Mouse (Mus musculus): Measurements from ENCODE around the gene Arhgef10l. TPM values are rescaled to one million over a fixed set of nuclear protein-coding genes. Genes with fewer than 3 reads are reported as not detected.

Arhgef10l gene
- polyA plus RNA-seq, 1 experiment from 2014 or later = 6.3 TPM

DNA sequence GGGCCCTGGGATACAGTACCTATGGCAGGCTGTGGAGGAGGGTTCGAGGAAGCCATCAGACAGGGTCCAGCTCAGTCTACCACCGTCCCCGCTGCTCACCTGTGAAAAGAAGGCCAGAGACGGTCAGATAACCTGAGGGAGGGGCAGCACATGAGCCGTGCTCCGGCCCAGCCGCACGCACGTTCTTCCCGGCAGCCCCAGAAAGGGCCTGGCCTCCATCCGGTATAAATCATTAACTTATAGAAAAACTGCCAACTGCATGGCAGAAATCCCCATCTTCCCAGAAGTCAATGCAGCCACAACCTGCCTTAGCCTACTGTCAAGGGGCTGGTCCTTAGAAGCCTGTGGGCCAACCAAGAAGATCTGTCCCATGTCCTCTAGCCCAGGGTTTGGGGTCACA lies 48.9 kb downstream of the Arhgef10l start:
- Histone ChIP-seq H3K9ac (replicated peaks) (0 out of 2 replicates have a peak overlapping the region, but pooled peaks have one; percentile 13), H3K4me3 (ENCODE audit: low read depth, low read length) (peak overlapping the region; percentile 33), H3K4me1 (ENCODE audit: insufficient read depth) (peaks cover 5% of the 10 kb centered on the region; the same call in 1 of the 2 replicates), H3K4me2 (ENCODE audit: low read depth, low read length) (peak overlapping the region; percentile 51), H3K36me3 (replicated peaks; ENCODE audit: insufficient read depth, low read length) (no peaks in the 10 kb centered on the region), H3K27ac (ENCODE audit: low read depth) (peak overlapping the region; percentile 89), H3K9me3 (ENCODE audit: low read length) (no peaks in the 10 kb centered on the region), H3K27me3 (ENCODE audit: insufficient read depth, low read length) (no peaks in the 10 kb centered on the region)
- no peak for TF ChIP-seq CTCF (IDR thresholded peaks at IDR 0.05; ENCODE audit: low read depth)
- no peak for TF ChIP-seq EP300 (IDR thresholded peaks at IDR 0.05; ENCODE audit: low read depth)
- peak; percentile 39 for DNase-seq
- ATAC-seq = peak; percentile 70
- WGBS (ENCODE audit: insufficient replicate concordance) = 69% methylated on average over 11 of the region's 11 CpGs

DNA sequence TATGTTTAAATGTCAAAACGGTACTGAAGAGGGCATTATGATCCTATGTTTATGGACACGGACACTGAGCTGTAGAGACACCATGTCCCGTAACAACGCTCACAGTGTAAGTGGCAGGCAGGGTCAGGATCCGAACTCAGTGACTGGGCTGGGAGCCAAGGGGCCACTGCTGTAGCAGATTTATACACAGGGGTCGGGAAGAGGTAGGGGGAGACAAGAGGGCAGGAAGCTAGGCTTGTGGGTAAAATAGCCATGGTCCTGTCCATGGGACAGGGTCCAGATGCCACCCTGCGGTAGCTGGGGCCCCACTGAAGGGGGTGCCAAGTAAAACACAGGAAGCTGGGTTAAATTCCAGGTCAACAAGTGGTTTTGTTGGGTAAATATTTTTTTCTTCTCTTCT lies 49.6 kb downstream of the Arhgef10l start:
- Histone ChIP-seq H3K4me1 (ENCODE audit: insufficient read depth) (peaks cover 5% of the 10 kb centered on the region; the same call in 1 of the 2 replicates), H3K27ac (ENCODE audit: low read depth) (peak overlapping the region; percentile 89), H3K9me3 (ENCODE audit: low read length) (no peaks in the 10 kb centered on the region), H3K27me3 (ENCODE audit: insufficient read depth, low read length) (no peaks in the 10 kb centered on the region), H3K4me2 (ENCODE audit: low read depth, low read length) (peak overlapping the region; percentile 51), H3K4me3 (ENCODE audit: low read depth, low read length) (peak overlapping the region; percentile 33), H3K36me3 (replicated peaks; ENCODE audit: insufficient read depth, low read length) (no peaks in the 10 kb centered on the region), H3K9ac (replicated peaks) (peak overlapping the region; percentile 12; the same call in 1 of the 2 replicates)
- 45% methylated on average over 7 of the region's 7 CpGs for WGBS (ENCODE audit: insufficient replicate concordance)
- TF ChIP-seq EP300 (IDR thresholded peaks at IDR 0.05; ENCODE audit: low read depth) (no peak), CTCF (IDR thresholded peaks at IDR 0.05; ENCODE audit: low read depth) (no peak)
- DNase-seq (peak; percentile 32), ATAC-seq (no peak)

DNA sequence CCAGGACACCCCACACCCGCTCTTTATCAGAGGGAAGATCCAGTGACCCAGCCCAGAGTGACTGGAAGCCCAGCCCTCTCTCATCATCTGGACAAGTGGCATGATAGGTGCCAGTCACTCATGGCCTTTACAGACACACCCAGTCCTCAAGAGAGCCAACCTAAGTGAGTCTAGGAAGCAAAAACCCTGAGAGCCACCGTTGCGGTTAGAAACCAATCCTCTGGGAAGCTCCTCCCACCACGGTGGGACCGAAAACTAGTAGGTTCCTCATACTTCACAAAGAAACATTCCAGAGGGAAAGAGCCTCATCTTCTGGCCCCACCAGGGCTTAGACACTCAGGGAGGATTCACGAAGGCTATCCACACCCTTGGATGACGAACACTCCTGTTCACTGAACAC lies 50.0 kb downstream of the Arhgef10l start:
- ATAC-seq = no peak
- WGBS (ENCODE audit: insufficient replicate concordance) = 59% methylated on average over 7 of the region's 7 CpGs
- Histone ChIP-seq H3K4me2 (ENCODE audit: low read depth, low read length) (peak overlapping the region; percentile 51), H3K4me3 (ENCODE audit: low read depth, low read length) (peak overlapping the region; percentile 33), H3K36me3 (replicated peaks; ENCODE audit: insufficient read depth, low read length) (no peaks in the 10 kb centered on the region), H3K9ac (replicated peaks) (peak overlapping the region; percentile 12; the same call in 1 of the 2 replicates), H3K27me3 (ENCODE audit: insufficient read depth, low read length) (no peaks in the 10 kb centered on the region), H3K27ac (ENCODE audit: low read depth) (peak overlapping the region; percentile 89; the same call in 1 of the 2 replicates), H3K9me3 (ENCODE audit: low read length) (no peaks in the 10 kb centered on the region), H3K4me1 (ENCODE audit: insufficient read depth) (peaks cover 1% of the 10 kb centered on the region; the same call in 1 of the 2 replicates)
- TF ChIP-seq EP300 (IDR thresholded peaks at IDR 0.05; ENCODE audit: low read depth) (no peak), CTCF (IDR thresholded peaks at IDR 0.05; ENCODE audit: low read depth) (no peak)
- DNase-seq = no peak

DNA sequence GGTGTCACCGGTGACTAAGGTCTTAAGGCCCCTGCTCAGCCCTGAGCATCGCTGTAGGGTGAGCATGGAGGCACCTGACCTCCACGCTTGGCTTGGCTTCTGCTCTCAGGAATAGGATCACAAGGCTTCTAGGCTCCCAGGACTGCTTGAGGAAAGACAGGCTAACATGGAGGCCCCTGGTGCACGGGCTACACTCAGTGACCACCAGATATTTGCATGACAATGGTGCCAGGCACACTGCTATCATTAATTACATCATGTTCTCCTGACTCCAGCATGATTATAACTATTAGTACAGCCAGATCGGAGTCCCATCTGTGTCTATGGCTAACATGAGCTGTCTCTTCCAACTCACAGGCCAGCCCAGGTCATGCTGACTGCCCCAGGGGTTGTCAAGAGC lies 51.3 kb downstream of the Arhgef10l start:
- H3K9me3 ChIP-seq (ENCODE audit: low read length) = no peaks in the 10 kb centered on the region
- H3K36me3 ChIP-seq (replicated peaks; ENCODE audit: insufficient read depth, low read length) = peaks cover 1% of the 10 kb centered on the region; the same call in 1 of the 2 replicates
- H3K27me3 ChIP-seq (ENCODE audit: insufficient read depth, low read length) = no peaks in the 10 kb centered on the region
- DNase-seq (no peak), ATAC-seq (no peak)
- H3K4me3 ChIP-seq (ENCODE audit: low read depth, low read length) = no peak overlapping the region
- no peaks in the 10 kb centered on the region for H3K4me1 ChIP-seq (ENCODE audit: insufficient read depth)
- TF ChIP-seq EP300 (IDR thresholded peaks at IDR 0.05; ENCODE audit: low read depth) (no peak), CTCF (IDR thresholded peaks at IDR 0.05; ENCODE audit: low read depth) (no peak)
- no peak overlapping the region for H3K9ac ChIP-seq (replicated peaks)
- 77% methylated on average over 5 of the region's 5 CpGs for WGBS (ENCODE audit: insufficient replicate concordance)
- H3K4me2 ChIP-seq (ENCODE audit: low read depth, low read length) = no peak overlapping the region
- no peak overlapping the region for H3K27ac ChIP-seq (ENCODE audit: low read depth)

DNA sequence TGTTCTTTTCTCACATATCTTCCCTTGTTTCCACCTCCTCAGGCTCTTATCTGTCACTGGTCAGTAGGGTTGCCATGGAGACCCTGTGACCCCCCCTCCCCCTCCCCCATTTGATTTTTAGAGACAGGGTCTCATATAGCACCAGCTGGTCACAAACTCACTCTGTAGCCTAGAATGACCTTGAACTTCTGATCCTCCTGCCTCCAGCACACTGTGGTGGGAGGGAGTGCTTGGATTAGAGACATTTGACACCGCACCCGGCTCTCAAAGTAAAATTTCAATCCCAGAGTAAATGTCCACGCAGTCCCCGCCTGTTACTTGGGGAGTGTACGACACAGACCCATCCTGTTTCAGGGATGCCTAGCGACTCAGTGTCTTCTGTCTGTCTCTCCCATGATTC lies 51.7 kb downstream of the Arhgef10l start:
- WGBS (ENCODE audit: insufficient replicate concordance) = 80% methylated on average over 6 of the region's 6 CpGs
- ATAC-seq (no peak), DNase-seq (no peak)
- TF ChIP-seq EP300 (IDR thresholded peaks at IDR 0.05; ENCODE audit: low read depth) (no peak), CTCF (IDR thresholded peaks at IDR 0.05; ENCODE audit: low read depth) (no peak)
- Histone ChIP-seq H3K4me2 (ENCODE audit: low read depth, low read length) (no peak overlapping the region), H3K9me3 (ENCODE audit: low read length) (no peaks in the 10 kb centered on the region), H3K36me3 (replicated peaks; ENCODE audit: insufficient read depth, low read length) (peaks cover 5% of the 10 kb centered on the region; the same call in 1 of the 2 replicates), H3K27ac (ENCODE audit: low read depth) (no peak overlapping the region), H3K27me3 (ENCODE audit: insufficient read depth, low read length) (no peaks in the 10 kb centered on the region), H3K4me1 (ENCODE audit: insufficient read depth) (no peaks in the 10 kb centered on the region), H3K4me3 (ENCODE audit: low read depth, low read length) (no peak overlapping the region), H3K9ac (replicated peaks) (no peak overlapping the region)

DNA sequence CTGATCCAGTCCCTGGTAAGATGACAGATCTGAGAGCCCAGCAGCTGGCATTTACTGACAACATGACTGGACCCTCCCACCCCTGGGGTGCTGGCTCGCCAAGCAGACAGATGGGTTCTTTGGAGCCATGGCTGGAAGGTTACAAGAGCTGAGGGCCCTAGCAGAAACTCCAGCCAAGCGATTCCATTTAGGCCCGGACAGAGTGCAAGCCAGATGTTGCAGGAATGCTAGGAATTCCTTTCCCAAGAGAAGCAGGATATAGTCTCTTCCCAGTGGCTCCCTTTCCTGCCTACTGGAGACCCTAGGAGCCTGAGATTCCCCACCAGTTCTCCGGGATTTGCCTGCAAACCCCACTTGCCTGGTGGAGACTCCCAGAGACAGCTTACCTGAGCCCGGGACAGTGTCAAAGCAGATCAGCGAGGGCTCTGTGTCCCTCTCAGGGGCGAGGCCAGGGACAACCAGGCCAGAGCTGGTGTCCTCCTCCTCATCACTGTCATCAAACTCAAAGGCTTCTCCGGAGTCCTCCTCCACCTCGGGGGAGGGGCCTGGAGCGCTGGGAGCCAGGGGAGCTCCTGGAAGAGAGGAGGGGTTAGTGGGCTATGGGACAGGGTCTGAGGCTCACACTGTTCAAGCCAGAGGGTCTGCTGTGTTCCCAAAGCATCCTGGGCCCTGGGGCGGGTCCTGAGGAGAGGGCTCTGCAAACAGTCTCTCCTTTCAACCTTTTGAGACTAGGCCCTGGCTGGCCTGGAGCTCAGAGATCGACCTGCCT lies 54.8 kb downstream of the Arhgef10l start:
- Histone ChIP-seq H3K4me2 (ENCODE audit: low read depth, low read length) (no peak overlapping the region), H3K4me1 (ENCODE audit: insufficient read depth) (no peaks in the 10 kb centered on the region), H3K4me3 (ENCODE audit: low read depth, low read length) (no peak overlapping the region), H3K9ac (replicated peaks) (no peak overlapping the region), H3K27me3 (ENCODE audit: insufficient read depth, low read length) (no peaks in the 10 kb centered on the region), H3K36me3 (replicated peaks; ENCODE audit: insufficient read depth, low read length) (peaks cover 5% of the 10 kb centered on the region), H3K9me3 (ENCODE audit: low read length) (no peaks in the 10 kb centered on the region), H3K27ac (ENCODE audit: low read depth) (no peak overlapping the region)
- WGBS (ENCODE audit: insufficient replicate concordance) = 52% methylated on average over 12 of the region's 12 CpGs
- no peak for TF ChIP-seq CTCF (IDR thresholded peaks at IDR 0.05; ENCODE audit: low read depth)
- TF ChIP-seq EP300 (IDR thresholded peaks at IDR 0.05; ENCODE audit: low read depth) = no peak
- DNase-seq = no peak
- ATAC-seq = no peak

Measured in liver, postnatal 0 days (tissue).